Comparison of ENCODE assay signal across 8 mouse cellular contexts in the genomic region with DNA sequence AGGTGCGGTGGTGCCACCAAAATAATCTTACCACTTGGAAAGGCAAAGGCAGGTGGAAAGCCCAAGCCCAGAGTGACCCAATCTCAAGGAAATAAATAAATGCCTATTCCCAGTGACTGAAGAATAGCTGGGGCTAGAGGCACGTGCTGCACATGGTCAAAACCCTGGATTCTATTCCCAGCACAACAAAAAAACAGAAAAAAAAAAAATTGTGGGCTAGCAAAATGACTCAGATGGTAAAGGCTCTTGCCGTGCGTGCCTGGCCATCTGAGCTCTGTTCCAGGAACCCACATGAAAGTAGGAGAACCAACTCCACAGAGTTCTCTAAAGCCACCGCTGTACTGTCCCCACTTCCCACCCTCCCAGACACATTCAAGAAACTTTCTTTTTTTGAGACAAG. TPM values are rescaled to one million over a fixed set of nuclear protein-coding genes. Genes with fewer than 3 reads are reported as not detected.
DNase-seq lines count a peak whose midpoint lies in the region; ATAC-seq lines count a peak whose summit lies in the region.

No protein-coding gene starts in this region.

- H3K36me3 ChIP-seq in lung, embryonic 15.5 days = no peaks in the 10 kb centered on the region
- H3K36me3 ChIP-seq in limb, embryonic 11.5 days (ENCODE audit: control insufficient read depth, insufficient read depth, low read length) = no peaks in the 10 kb centered on the region; the same call in 1 of the 2 replicates
- H3K36me3 ChIP-seq in stomach, embryonic 14.5 days (ENCODE audit: control insufficient read depth, insufficient read depth, low read length) = no peaks in the 10 kb centered on the region

- H3K4me2 ChIP-seq in lung, embryonic 15.5 days = peak overlapping the region; percentile 60
- peak overlapping the region; percentile 51 for H3K4me2 ChIP-seq in limb, embryonic 11.5 days (ENCODE audit: low read depth, severe bottlenecking)
- H3K4me2 ChIP-seq in stomach, embryonic 14.5 days (replicated peaks; ENCODE audit: low read depth, low read length) = peak overlapping the region; percentile 39

- no peak for ATAC-seq in lung, embryonic 15.5 days (ENCODE audit: borderline replicate concordance, extremely low read depth, low FRiP score, low TSS enrichment)
- ATAC-seq in limb, embryonic 11.5 days (ENCODE audit: insufficient number of reproducible peaks, low FRiP score, low TSS enrichment, low read depth) = no peak
- ATAC-seq in stomach, embryonic 14.5 days (ENCODE audit: insufficient number of reproducible peaks, insufficient read depth, low FRiP score, low read depth) = no peak

- 72% methylated on average over 5 of the region's 5 CpGs for whole genome bisulfite sequencing in lung, embryonic 15.5 days
- WGBS in limb, embryonic 11.5 days = 86% methylated on average over 5 of the region's 5 CpGs
- 76% methylated on average over 5 of the region's 5 CpGs for WGBS in stomach, embryonic 14.5 days

- H3K27me3 ChIP-seq in lung, embryonic 15.5 days = no peaks in the 10 kb centered on the region
- no peaks in the 10 kb centered on the region for H3K27me3 ChIP-seq in limb, embryonic 11.5 days (ENCODE audit: control insufficient read depth, insufficient read depth, low read length)
- no peaks in the 10 kb centered on the region for H3K27me3 ChIP-seq in stomach, embryonic 14.5 days (ENCODE audit: control insufficient read depth, insufficient read depth, low read length)

- H3K4me3 ChIP-seq in lung, embryonic 15.5 days = peak overlapping the region; percentile 89; the same call in 1 of the 2 replicates
- H3K4me3 ChIP-seq in limb, embryonic 11.5 days (ENCODE audit: low read depth, low read length) = peak overlapping the region; percentile 78; the same call in 1 of the 2 replicates
- peak overlapping the region; percentile 78 for H3K4me3 ChIP-seq in stomach, embryonic 14.5 days (ENCODE audit: low read depth, low read length)

- no peaks in the 10 kb centered on the region for H3K9me3 ChIP-seq in lung, embryonic 15.5 days
- H3K9me3 ChIP-seq in limb, embryonic 11.5 days (ENCODE audit: control insufficient read depth, low read length) = no peaks in the 10 kb centered on the region
- no peaks in the 10 kb centered on the region for H3K9me3 ChIP-seq in stomach, embryonic 14.5 days (ENCODE audit: control insufficient read depth, low read depth, low read length)

- peaks cover 31% of the 10 kb centered on the region for H3K4me1 ChIP-seq in lung, embryonic 15.5 days
- peaks cover 5% of the 10 kb centered on the region; the same call in 1 of the 2 replicates for H3K4me1 ChIP-seq in limb, embryonic 11.5 days (ENCODE audit: control insufficient read depth, insufficient read depth, low read length)
- H3K4me1 ChIP-seq in stomach, embryonic 14.5 days (ENCODE audit: control insufficient read depth, insufficient read depth, low read length) = peaks cover 11% of the 10 kb centered on the region

- H3K27ac ChIP-seq in lung, embryonic 15.5 days = no peak overlapping the region
- no peak overlapping the region for H3K27ac ChIP-seq in limb, embryonic 11.5 days (replicated peaks; ENCODE audit: low read depth, low read length)
- no peak overlapping the region; the same call in 1 of the 2 replicates for H3K27ac ChIP-seq in stomach, embryonic 14.5 days (ENCODE audit: low read length)

- DNase-seq in lung, postnatal 36 days = no peak
- DNase-seq in fibroblast of lung, adult 2 months (ENCODE audit: low read depth) = peak; percentile 27
- DNase-seq in limb, embryonic 11.5 days (ENCODE audit: low spot score) = no peak
- no peak for DNase-seq in urinary bladder, postnatal 25 days (ENCODE audit: low spot score)
- DNase-seq in yolk sac, embryonic 10.5 days (ENCODE audit: low spot score) = no peak
- DNase-seq in gastrocnemius, adult 18-20 months (ENCODE audit: low spot score) = no peak

- H3K9ac ChIP-seq in lung, embryonic 15.5 days = 0 out of 2 replicates have a peak overlapping the region, but pooled peaks have one; percentile 94
- no peak overlapping the region for H3K9ac ChIP-seq in limb, embryonic 11.5 days (ENCODE audit: low read length)
- no peak overlapping the region; the same call in 1 of the 2 replicates for H3K9ac ChIP-seq in stomach, embryonic 14.5 days (replicated peaks; ENCODE audit: low read depth, low read length)

RNA-seq across cellular contexts. Expression of gene Phactr4, which starts 1.8 kb away (rescaled TPM):
- 17.6 and 18.7 TPM in 2 replicates for polyA plus RNA-seq in lung, embryonic 15.5 days (2015; fragmentation: Nextera tagmentation; extraction: Ambion mirVana)
- polyA plus RNA-seq in limb, embryonic 11.5 days (2014; fragmentation: Nextera tagmentation; extraction: Ambion mirVana) = 32.9 and 36.3 TPM in 2 replicates
- 26.3 and 27.5 TPM in 2 replicates for polyA plus RNA-seq in stomach, embryonic 14.5 days (2014; fragmentation: Nextera tagmentation; extraction: Ambion mirVana)
- total RNA-seq in gastrocnemius, adult 18-20 months (2021) = 10 to 100 TPM; 12.8 to 13.7 TPM

RNA-seq across cellular contexts. Expression of gene Med18, which starts 43.2 kb away (rescaled TPM):
- 23.3 and 24.2 TPM in 2 replicates for polyA plus RNA-seq in lung, embryonic 15.5 days (2015; fragmentation: Nextera tagmentation; extraction: Ambion mirVana)
- polyA plus RNA-seq in limb, embryonic 11.5 days (2014; fragmentation: Nextera tagmentation; extraction: Ambion mirVana) = 26.4 and 31.6 TPM in 2 replicates
- polyA plus RNA-seq in stomach, embryonic 14.5 days (2014; fragmentation: Nextera tagmentation; extraction: Ambion mirVana) = 18.8 and 22.8 TPM in 2 replicates
- total RNA-seq in gastrocnemius, adult 18-20 months (2021) = 1 to 10 TPM; 2.6 TPM
